Mouse (Mus musculus) erythroblast, embryonic 14.5 days (primary cell): ENCODE measurements around the gene Smim22.

Experiments
- GATA1 ChIP-seq: IDR thresholded peaks from 2 replicates; pipeline ENCODE4 v1.6.1; 2012; ENCODE audit warnings: low read length, inconsistent platforms, mixed read lengths
- TAL1 ChIP-seq: IDR thresholded peaks from 3 replicates; pipeline ENCODE4 v1.6.1; 2012; ENCODE audit warnings: low read length, inconsistent platforms, mixed read lengths

DNA sequence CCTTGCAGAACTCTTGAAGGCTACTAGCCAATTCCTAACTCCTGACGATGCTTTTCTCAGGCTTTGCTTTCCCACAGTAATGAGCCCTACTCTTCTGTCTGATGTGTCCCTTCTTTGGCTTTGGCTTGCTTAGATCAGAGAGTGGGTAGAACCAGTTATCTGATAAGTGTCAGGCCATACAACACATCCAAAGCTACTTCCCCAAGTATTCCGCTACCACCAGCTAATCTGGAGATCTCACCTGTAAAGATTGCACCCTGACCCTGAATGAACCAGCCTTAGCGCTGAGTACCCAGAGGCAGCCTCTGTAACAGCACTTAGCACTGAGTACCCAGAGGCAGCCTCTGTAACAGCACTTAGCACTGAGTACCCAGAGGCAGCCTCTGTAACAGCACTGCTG, 38.2 kb downstream of the Smim22 start:
- TF ChIP-seq GATA1 = no peak
- TF ChIP-seq TAL1 = no peak
